ENCODE assay signal across 7 mouse cellular contexts in genomic region chrX:59567695-59568431, GRCm38 (mm10). TPM values are rescaled to one million over a fixed set of nuclear protein-coding genes. Genes with fewer than 3 reads are reported as not detected.
DNase-seq lines count a peak whose midpoint lies in the region; ATAC-seq lines count a peak whose summit lies in the region.

Gene Fgf13 (minus strand): TSS chrX:59568071.

- intact Hi-C loops in left cerebral cortex, postnatal 25 days (cut with DNase I) = loop anchor here (5.0 kb wide), 2 partner anchors 386 to 834 kb away; no protein-coding TSS in a partner anchor

- peak within 1 kb of the TSS; percentile 82 for H3K27ac ChIP-seq in hindbrain, embryonic 14.5 days
- no peak within 1 kb of the TSS for H3K27ac ChIP-seq in midbrain, embryonic 11.5 days (ENCODE audit: low read depth, low read length)
- no peak within 1 kb of the TSS for H3K27ac ChIP-seq in stomach, embryonic 14.5 days (ENCODE audit: low read length)

- H3K4me2 ChIP-seq in hindbrain, embryonic 14.5 days (replicated peaks) = peak within 1 kb of the TSS; percentile 62
- H3K4me2 ChIP-seq in midbrain, embryonic 11.5 days = peak within 1 kb of the TSS; percentile 60
- peak within 1 kb of the TSS; percentile 65 for H3K4me2 ChIP-seq in stomach, embryonic 14.5 days (replicated peaks; ENCODE audit: low read depth, low read length)

- H3K9ac ChIP-seq in hindbrain, embryonic 14.5 days = peak within 1 kb of the TSS; percentile 74
- H3K9ac ChIP-seq in midbrain, embryonic 11.5 days (ENCODE audit: low read length) = peak within 1 kb of the TSS; percentile 69
- no peak within 1 kb of the TSS; the same call in 1 of the 2 replicates for H3K9ac ChIP-seq in stomach, embryonic 14.5 days (replicated peaks; ENCODE audit: low read depth, low read length)

- no peaks in the 10 kb centered on the region for H3K36me3 ChIP-seq in hindbrain, embryonic 14.5 days (replicated peaks; ENCODE audit: control insufficient read depth, insufficient read depth)
- H3K36me3 ChIP-seq in midbrain, embryonic 11.5 days (ENCODE audit: control insufficient read depth, insufficient read depth, low read length) = no peaks in the 10 kb centered on the region
- H3K36me3 ChIP-seq in stomach, embryonic 14.5 days (ENCODE audit: control insufficient read depth, insufficient read depth, low read length) = no peaks in the 10 kb centered on the region

- 18% methylated on average over 40 of the region's 47 CpGs for WGBS in hindbrain, embryonic 14.5 days
- 15% methylated on average over 32 of the region's 47 CpGs for WGBS in midbrain, embryonic 11.5 days
- 21% methylated on average over 44 of the region's 47 CpGs for WGBS in stomach, embryonic 14.5 days

- peak; percentile 51 for ATAC-seq in hindbrain, embryonic 14.5 days (ENCODE audit: low FRiP score)
- ATAC-seq in midbrain, embryonic 11.5 days (ENCODE audit: low FRiP score) = peak; percentile 50
- peak; percentile 40; the same call in 1 of the 2 replicates for ATAC-seq in stomach, embryonic 14.5 days (ENCODE audit: insufficient number of reproducible peaks, insufficient read depth, low FRiP score, low read depth)

- H3K4me1 ChIP-seq in hindbrain, embryonic 14.5 days (replicated peaks; ENCODE audit: control insufficient read depth, insufficient read depth, low read length) = no peaks in the 10 kb centered on the region
- H3K4me1 ChIP-seq in midbrain, embryonic 11.5 days (ENCODE audit: control insufficient read depth, insufficient read depth, low read length) = no peaks in the 10 kb centered on the region
- no peaks in the 10 kb centered on the region for H3K4me1 ChIP-seq in stomach, embryonic 14.5 days (ENCODE audit: control insufficient read depth, insufficient read depth, low read length)

- H3K4me3 ChIP-seq in hindbrain, embryonic 14.5 days (replicated peaks; ENCODE audit: low read length) = peak within 1 kb of the TSS; percentile 54
- peak within 1 kb of the TSS; percentile 43 for H3K4me3 ChIP-seq in midbrain, embryonic 11.5 days (ENCODE audit: low read depth, low read length)
- peak within 1 kb of the TSS; percentile 34 for H3K4me3 ChIP-seq in stomach, embryonic 14.5 days (ENCODE audit: low read depth, low read length)

- no peaks in the 10 kb centered on the region for H3K9me3 ChIP-seq in hindbrain, embryonic 14.5 days (ENCODE audit: control insufficient read depth, low read length)
- no peaks in the 10 kb centered on the region for H3K9me3 ChIP-seq in midbrain, embryonic 11.5 days (ENCODE audit: control insufficient read depth, low read length)
- no peaks in the 10 kb centered on the region for H3K9me3 ChIP-seq in stomach, embryonic 14.5 days (ENCODE audit: control insufficient read depth, low read depth, low read length)

- peak; percentile 9 for DNase-seq in adrenal gland, postnatal 10 days
- peak; percentile 42 to 63 for DNase-seq in cerebellum, postnatal 14 days
- DNase-seq in gastrocnemius, adult 18-20 months (ENCODE audit: low spot score) = no peak
- DNase-seq in hindbrain, embryonic 14.5 days (ENCODE audit: low spot score) = peak; percentile 36
- peak; percentile 3 to 31 for DNase-seq in left cerebral cortex, postnatal 25 days (ENCODE audit: low spot score in 2 of 2)
- peak; percentile 87 for DNase-seq in midbrain, embryonic 11.5 days (ENCODE audit: low spot score, missing footprints)

- H3K27me3 ChIP-seq in hindbrain, embryonic 14.5 days (ENCODE audit: control insufficient read depth, insufficient read depth, low read length) = no peaks in the 10 kb centered on the region
- no peaks in the 10 kb centered on the region for H3K27me3 ChIP-seq in midbrain, embryonic 11.5 days (ENCODE audit: control insufficient read depth, insufficient read depth, low read length)
- H3K27me3 ChIP-seq in stomach, embryonic 14.5 days (ENCODE audit: control insufficient read depth, insufficient read depth, low read length) = no peaks in the 10 kb centered on the region; the same call in 1 of the 2 replicates

RNA-seq across cellular contexts. Expression of gene Fgf13, which starts in this region (rescaled TPM):
- total RNA-seq in adrenal gland, postnatal 10 days (2021) = 1 to 10 TPM; 1.6 to 8.2 TPM
- 10 to 100 TPM; 58.0 to 61.3 TPM for total RNA-seq in gastrocnemius, adult 18-20 months (2021)
- 146 and 182 TPM in 2 replicates for polyA plus RNA-seq in hindbrain, embryonic 14.5 days (2014; fragmentation: Nextera tagmentation; extraction: Ambion mirVana)
- 100 to 1,000 TPM; 163 to 167 TPM for total RNA-seq in left cerebral cortex, postnatal 25 days (2021)
- polyA plus RNA-seq in midbrain, embryonic 11.5 days (2014; fragmentation: Nextera tagmentation; extraction: Ambion mirVana) = 29.8 and 30.0 TPM in 2 replicates
- 18.7 and 22.0 TPM in 2 replicates for polyA plus RNA-seq in stomach, embryonic 14.5 days (2014; fragmentation: Nextera tagmentation; extraction: Ambion mirVana)

Comparison
In these comparisons a context has a peak if more than half of its experiments do, and no peak if none do; other contexts are left out.
1. RNA of gene Fgf13 (total RNA-seq): 163 to 167 TPM in left cerebral cortex, postnatal 25 days and 58.0 to 61.3 TPM in gastrocnemius, adult 18-20 months; 1.6 to 8.2 TPM in adrenal gland, postnatal 10 days; every median in the first group is over 4 times any median in the second.
2. Peak in every context shown above with its lines, with median percentiles within 50 percentile points of each other: ATAC-seq, H3K4me2 ChIP-seq and H3K4me3 ChIP-seq.